Mouse (Mus musculus) frontal cortex, postnatal 25 days (tissue): ENCODE results near the gene Ccl7.

Experiments used
- DNase-seq, 2 experiments: peaks; one replicate each; pipeline ENCODE4 v3.0.0; 2022; ENCODE audit warnings: low spot score in 2 of 2

Gene Ccl7

GRCm38 (mm10) chr11:82035356-82035755 is 10.2 kb upstream of the Ccl7 start, which contains the start of gene Ccl2:
Gene Ccl2, plus strand, starts transcription at chr11:82035571.
- DNase-seq: peak in 1 of 2 experiments; percentile 15

- no peak for DNase-seq
Observed at GRCm38 (mm10) chr11:82035857-82036256, 9.7 kb upstream of the Ccl7 start.

GRCm38 (mm10) chr11:82038535-82038934 is 7.0 kb upstream of the Ccl7 start, which contains the start of gene Gm17268:
Gene Gm17268, minus strand, starts transcription at chr11:82038562.
- no peak for DNase-seq

- no peak for DNase-seq
Observed at GRCm38 (mm10) chr11:82039132-82039660, 6.3 kb upstream of the Ccl7 start.

- DNase-seq: no peak
Observed at GRCm38 (mm10) chr11:82041671-82042080, 3.8 kb upstream of the Ccl7 start.

- no peak for DNase-seq
Observed at GRCm38 (mm10) chr11:82047746-82048415, 2.4 kb downstream of the Ccl7 start.

- no peak for DNase-seq
Observed at GRCm38 (mm10) chr11:82053849-82054248, 8.3 kb downstream of the Ccl7 start.

- DNase-seq: no peak
Observed at GRCm38 (mm10) chr11:82057646-82058045, 12.1 kb downstream of the Ccl7 start, which contains the start of gene Ccl11. Gene Ccl11, plus strand, starts transcription at chr11:82057823.

- no peak for DNase-seq
Observed at GRCm38 (mm10) chr11:82062226-82062625, 16.7 kb downstream of the Ccl7 start.

GRCm38 (mm10) chr11:82063454-82063853 is 17.9 kb downstream of the Ccl7 start:
- DNase-seq: no peak

GRCm38 (mm10) chr11:82066953-82067571 is 21.6 kb downstream of the Ccl7 start:
- no peak for DNase-seq

- DNase-seq: no peak
Observed at GRCm38 (mm10) chr11:82071076-82071475, 25.6 kb downstream of the Ccl7 start.

- DNase-seq: no peak
Observed at GRCm38 (mm10) chr11:82072374-82072773, 26.9 kb downstream of the Ccl7 start.

- DNase-seq: no peak
Observed at GRCm38 (mm10) chr11:82072984-82073383, 27.5 kb downstream of the Ccl7 start.

- no peak for DNase-seq
Observed at GRCm38 (mm10) chr11:82073686-82074085, 28.2 kb downstream of the Ccl7 start.

- DNase-seq: no peak
Observed at GRCm38 (mm10) chr11:82077031-82077430, 31.5 kb downstream of the Ccl7 start.

GRCm38 (mm10) chr11:82078136-82078730 is 32.7 kb downstream of the Ccl7 start:
- DNase-seq: no peak

GRCm38 (mm10) chr11:82080865-82081264 is 35.4 kb downstream of the Ccl7 start:
- no peak for DNase-seq

- no peak for DNase-seq
Observed at GRCm38 (mm10) chr11:82084360-82084759, 38.8 kb downstream of the Ccl7 start.
